Mouse (Mus musculus) midbrain, postnatal 0 days (tissue): ENCODE measurements around the gene Snai1. TPM values are rescaled to one million over a fixed set of nuclear protein-coding genes. Genes with fewer than 3 reads are reported as not detected.
A peak's percentile ranks its signal among the peaks of the same experiment; 100 is the strongest.

Source experiments
- ATAC-seq: fragments of 200-750 bp; cut with Nextera tagmentation; 2 replicates; pipeline ENCODE4 v1.8.0; 2017; ENCODE audit warnings: moderate number of reproducible peaks, mild to moderate bottlenecking, moderate TSS enrichment, moderate library complexity; ENCODE audit not compliant: low FRiP score
- DNase-seq: peaks from one replicate; pipeline ENCODE4 v3.0.0-alpha.2; 2015; ENCODE audit warnings: low spot score
- H3K27ac ChIP-seq: fragments of 300-500 bp; sonication (generic); 2 replicates; pipeline ENCODE4 v1.5.1; 2014; ENCODE audit warnings: low read depth, mild to moderate bottlenecking, low read length, mixed read lengths
- H3K27me3 ChIP-seq: fragments of 300-500 bp; sonication (generic); 2 replicates; pipeline ENCODE4 v1.6.1; 2014; ENCODE audit warnings: low read length, control low read depth, mixed read lengths; ENCODE audit not compliant: insufficient read depth
- H3K36me3 ChIP-seq: fragments of 300-500 bp; sonication (generic); 2 replicates; pipeline ENCODE4 v1.6.1; 2014; ENCODE audit warnings: low read length, control low read depth, mixed read lengths; ENCODE audit not compliant: insufficient read depth
- H3K4me1 ChIP-seq: fragments of 300-500 bp; sonication (generic); 2 replicates; pipeline ENCODE4 v1.6.1; 2014; ENCODE audit warnings: mild to moderate bottlenecking, control low read depth, antibody characterized with exemption, low read length, mixed read lengths; ENCODE audit not compliant: insufficient read depth
- H3K4me2 ChIP-seq: fragments of 300-500 bp; sonication (generic); 2 replicates; pipeline ENCODE4 v1.6.1; 2014; ENCODE audit warnings: low read depth, mild to moderate bottlenecking, low read length, mixed read lengths; ENCODE audit not compliant: poor library complexity, severe bottlenecking
- H3K4me3 ChIP-seq: fragments of 300-500 bp; sonication (generic); 2 replicates; pipeline ENCODE4 v1.5.1; 2014; ENCODE audit warnings: low read depth, mild to moderate bottlenecking, low read length, moderate library complexity
- H3K9ac ChIP-seq: fragments of 300-500 bp; sonication (generic); replicated peaks from 2 replicates; pipeline ENCODE4 v1.6.1; 2014; ENCODE audit warnings: mild to moderate bottlenecking, low read length, moderate library complexity, mixed read lengths; ENCODE audit not compliant: poor library complexity, severe bottlenecking
- H3K9me3 ChIP-seq: fragments of 300-500 bp; sonication (generic); 2 replicates; pipeline ENCODE4 v1.6.1; 2016; ENCODE audit warnings: low read length, control low read depth
- CTCF ChIP-seq: IDR thresholded peaks from 2 replicates; pipeline ENCODE4 v1.5.1; 2016; ENCODE audit warnings: antibody characterized with exemption, mild to moderate bottlenecking
- WGBS: fragments of 180-500 bp; shearing (Covaris S2); extraction: QIAGEN DNeasy Blood & Tissue Kit; methylation state at CpG from one replicate; pipeline ENCODE4 v1.1.7; 2014; 5-methylcytosine and 5-hydroxymethylcytosine counted together
- polyA plus RNA-seq: library from polyadenylated mRNA; unstranded; fragments of >200 nt; fragmentation: Nextera tagmentation; extraction: Ambion mirVana; gene quantifications from 2 replicates; pipeline ENCODE4 v1.2.1, GENCODE M21; 2015
- total RNA-seq: library from RNA; depleted of rRNA; stranded (reverse); fragments of >200 nt; gene quantifications from 2 replicates; pipeline ENCODE4 v1.2.3, GENCODE M21; 2014; rRNA removed

Snai1 gene
- total RNA-seq (0.28 and 0.71 TPM in 2 replicates), polyA plus RNA-seq (3.8 and 5.1 TPM in 2 replicates)

DNA sequence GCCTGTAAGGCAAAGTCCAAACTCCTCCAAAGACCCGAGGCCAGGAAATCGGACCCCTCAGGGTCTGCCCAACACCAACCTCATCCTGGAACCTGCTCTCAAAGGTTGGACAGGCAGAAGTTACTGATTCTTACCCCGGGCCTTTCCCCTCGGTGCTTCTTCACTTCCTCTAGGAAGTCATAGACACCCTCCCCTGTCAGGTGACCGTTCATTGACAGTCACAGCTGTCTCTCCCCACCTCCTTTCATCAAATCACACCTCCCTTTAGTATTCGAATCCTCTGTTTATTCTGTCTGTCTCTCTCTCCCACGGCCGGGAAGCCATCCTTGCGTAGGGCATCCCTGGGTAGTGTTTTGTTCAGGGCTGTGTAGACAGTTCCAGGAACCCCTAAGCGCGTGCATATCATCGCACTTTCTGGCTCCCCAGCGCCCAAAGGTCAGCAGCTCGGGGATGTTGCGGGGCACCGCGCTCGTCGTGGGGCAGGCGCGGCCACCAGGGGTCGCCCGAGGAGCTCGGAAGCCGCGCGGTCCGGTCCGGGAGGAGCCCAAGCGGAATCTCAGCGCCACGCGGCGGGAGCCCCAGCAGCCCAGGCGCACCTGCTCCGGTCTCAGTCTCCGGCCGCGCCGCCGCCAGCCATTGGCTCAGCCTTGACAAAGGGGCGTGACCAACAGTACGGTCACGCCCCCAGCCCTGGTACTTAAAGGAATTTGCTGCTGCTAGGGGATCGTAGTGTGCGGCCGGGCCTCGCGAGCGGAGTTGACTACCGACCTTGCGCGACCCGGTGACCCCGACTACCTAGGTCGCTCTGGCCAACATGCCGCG is at the start of gene Snai1:
Gene Snai1, plus strand, starts transcription at position 720 of the 822 bp plus-strand sequence.
- Histone ChIP-seq H3K4me3 (peak within 1 kb of the TSS; percentile 49), H3K9me3 (no peaks in the 10 kb centered on the region), H3K4me1 (peaks cover 7% of the 10 kb centered on the region), H3K9ac (peak within 1 kb of the TSS; percentile 36; the same call in 1 of the 2 replicates), H3K27me3 (peaks cover 36% of the 10 kb centered on the region), H3K27ac (no peak within 1 kb of the TSS), H3K36me3 (no peaks in the 10 kb centered on the region), H3K4me2 (peak within 1 kb of the TSS; percentile 93)
- DNase-seq: peak; percentile 92
- peak; percentile 90 for ATAC-seq
- WGBS: 2% methylated on average over 56 of the region's 58 CpGs
- TF ChIP-seq CTCF: peak; percentile 87

DNA sequence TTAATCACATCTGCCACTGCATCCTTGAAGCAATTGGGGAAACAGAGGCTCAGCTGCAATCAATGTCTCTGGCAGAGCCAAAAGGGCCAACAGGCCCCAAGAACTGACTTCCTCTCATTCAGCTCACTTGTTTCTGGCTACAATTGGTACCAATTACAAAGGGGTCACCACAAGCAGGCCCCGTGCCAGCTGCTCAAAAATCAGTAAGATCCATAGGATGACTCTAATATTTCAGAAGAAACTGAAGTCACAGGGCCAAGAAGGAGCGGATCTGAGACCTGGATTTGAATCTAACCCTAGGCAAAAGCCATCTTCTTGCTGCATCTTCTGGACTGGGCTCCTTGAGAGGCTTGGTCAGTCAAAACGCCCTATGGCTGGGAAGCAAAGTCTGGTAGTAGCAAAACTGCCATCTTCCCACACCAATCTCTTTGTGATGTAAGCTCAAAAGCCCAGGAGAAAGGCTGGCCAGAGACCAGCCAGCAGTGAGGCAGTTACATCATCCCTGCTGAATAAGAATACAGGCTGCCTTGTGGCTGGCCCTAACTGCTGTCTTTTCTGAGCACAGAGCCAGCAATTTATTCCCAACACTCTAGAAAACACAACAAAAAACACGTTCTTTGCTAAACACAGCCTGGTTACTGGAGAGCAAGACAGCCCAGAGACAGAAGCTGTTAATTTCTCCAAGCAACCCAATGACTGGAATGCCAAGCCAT is 47.0 kb upstream of the Snai1 start:
- peak overlapping the region; percentile 69 for H3K4me2 ChIP-seq
- WGBS: 80% methylated on average over 4 of the region's 4 CpGs
- no peaks in the 10 kb centered on the region for H3K27me3 ChIP-seq
- H3K9me3 ChIP-seq: no peaks in the 10 kb centered on the region
- peak overlapping the region; percentile 98; the same call in 1 of the 2 replicates for H3K27ac ChIP-seq
- peaks cover 4% of the 10 kb centered on the region; the same call in 1 of the 2 replicates for H3K36me3 ChIP-seq
- TF ChIP-seq CTCF: no peak
- DNase-seq: peak; percentile 78
- peak overlapping the region; percentile 99; the same call in 1 of the 2 replicates for H3K9ac ChIP-seq
- peak; percentile 20; the same call in 1 of the 2 replicates for ATAC-seq
- H3K4me1 ChIP-seq: peaks cover 6% of the 10 kb centered on the region; the same call in 1 of the 2 replicates
- peak overlapping the region; percentile 100; the same call in 1 of the 2 replicates for H3K4me3 ChIP-seq

DNA sequence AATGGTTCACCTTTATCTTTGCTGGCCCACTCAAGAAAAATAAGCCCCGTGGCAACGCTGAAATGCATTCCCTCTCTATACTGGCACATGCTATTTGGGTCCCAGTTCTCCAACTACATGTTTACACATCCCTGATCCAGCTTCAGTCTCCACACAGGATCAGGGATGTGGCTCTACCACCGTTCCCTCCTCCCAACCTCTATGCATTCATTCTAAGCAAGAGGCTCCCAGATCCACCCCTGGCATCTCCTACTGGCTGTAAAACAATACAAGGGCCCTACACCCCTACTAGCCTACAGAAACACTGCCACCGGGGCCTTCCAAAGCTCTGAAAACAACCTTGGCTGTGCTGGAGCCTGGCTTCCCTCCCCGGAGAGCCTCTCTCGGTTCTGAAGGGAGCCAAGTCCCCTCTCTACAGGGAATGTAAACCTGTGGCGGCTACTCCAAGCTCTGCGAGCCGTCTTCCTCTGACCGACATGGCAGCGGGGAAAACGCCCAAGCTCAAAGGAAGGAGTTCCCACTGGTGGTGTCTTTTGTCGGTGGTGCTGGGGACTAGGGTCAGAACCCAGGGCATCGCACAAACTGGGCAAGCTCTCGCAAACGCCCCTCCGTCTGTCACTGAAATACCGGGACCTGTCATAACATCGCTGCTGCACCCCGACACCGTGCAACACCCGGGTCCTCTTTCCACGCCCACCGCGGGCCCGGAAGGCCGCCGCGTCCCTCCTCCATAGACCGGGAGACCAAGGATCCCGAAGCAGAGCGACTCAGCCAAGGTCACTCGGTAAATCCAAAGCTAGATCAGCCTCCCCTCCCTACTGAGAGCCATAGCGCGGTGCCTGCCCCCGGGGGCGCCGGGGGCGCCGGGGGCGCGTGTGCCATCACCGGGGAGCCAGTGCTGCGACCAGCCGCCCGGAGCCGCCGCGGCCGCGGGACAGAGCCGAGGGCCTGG is 46.0 kb upstream of the Snai1 start, which contains the start of gene Rnf114:
Gene Rnf114, plus strand, starts transcription at position 889 of the 952 bp plus-strand sequence.
- Histone ChIP-seq H3K9ac (peak within 1 kb of the TSS; percentile 99), H3K36me3 (peaks cover 4% of the 10 kb centered on the region; the same call in 1 of the 2 replicates), H3K4me2 (peak within 1 kb of the TSS; percentile 69), H3K9me3 (no peaks in the 10 kb centered on the region), H3K4me3 (peak within 1 kb of the TSS; percentile 100), H3K27me3 (no peaks in the 10 kb centered on the region), H3K27ac (peak within 1 kb of the TSS; percentile 98), H3K4me1 (peaks cover 6% of the 10 kb centered on the region; the same call in 1 of the 2 replicates)
- TF ChIP-seq CTCF: no peak
- DNase-seq: peak; percentile 15
- 5% methylated on average over 33 of the region's 52 CpGs for WGBS
- peak; percentile 50; the same call in 1 of the 2 replicates for ATAC-seq

DNA sequence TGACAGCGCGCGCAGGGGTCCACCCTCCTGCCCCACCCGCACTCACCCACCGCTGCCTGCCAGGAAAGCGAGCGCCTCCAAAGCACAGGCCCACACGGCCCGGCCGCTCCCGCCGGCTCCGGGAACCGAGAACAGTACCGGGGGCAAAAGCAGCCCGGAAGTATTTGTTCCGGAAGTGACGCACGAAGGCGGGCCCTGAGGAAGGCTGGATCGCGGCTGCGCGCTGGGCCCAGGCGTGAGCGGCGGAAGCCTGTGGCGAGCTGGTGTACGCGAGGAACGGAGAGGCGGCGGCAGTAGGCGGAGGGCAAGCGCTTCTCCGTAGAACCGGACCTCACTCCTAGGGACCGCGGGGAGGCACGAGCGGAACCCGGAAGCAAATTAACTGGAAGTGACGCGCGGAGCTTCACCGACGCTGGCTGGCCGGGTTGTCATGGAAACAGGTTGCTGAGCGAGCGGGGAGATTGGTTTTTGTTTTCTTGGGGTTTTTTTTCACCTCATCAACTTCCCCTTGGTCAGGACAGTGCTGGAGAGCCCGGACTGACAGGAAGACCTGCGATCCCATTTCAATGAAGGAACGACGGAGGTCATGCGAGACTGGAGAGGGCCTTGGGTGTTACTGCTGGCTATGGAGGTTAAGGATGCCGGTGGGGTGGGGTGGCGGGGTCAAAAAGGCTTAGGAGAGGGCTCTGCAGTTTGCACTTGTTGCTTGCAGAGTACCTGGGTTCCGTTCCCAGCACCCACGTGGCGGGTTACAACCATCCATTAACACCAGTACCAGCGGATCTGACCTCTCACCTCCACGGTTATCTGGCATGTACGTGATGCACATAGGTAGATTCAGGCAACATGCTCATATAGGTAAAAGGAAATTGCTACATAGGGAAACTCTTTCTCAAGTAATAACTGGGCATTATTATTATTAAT is 45.0 kb upstream of the Snai1 start, which contains the start of gene Spata2:
Gene Spata2, minus strand, starts transcription at position 175 of the 924 bp plus-strand sequence.
- 2% methylated on average over 59 of the region's 63 CpGs for WGBS
- TF ChIP-seq CTCF: no peak
- H3K4me3 ChIP-seq: peak within 1 kb of the TSS; percentile 100
- H3K4me1 ChIP-seq: peaks cover 6% of the 10 kb centered on the region; the same call in 1 of the 2 replicates
- peak within 1 kb of the TSS; percentile 98 for H3K27ac ChIP-seq
- ATAC-seq: peak; percentile 81
- no peaks in the 10 kb centered on the region for H3K9me3 ChIP-seq
- H3K36me3 ChIP-seq: no peaks in the 10 kb centered on the region
- peak within 1 kb of the TSS; percentile 99 for H3K9ac ChIP-seq
- H3K27me3 ChIP-seq: no peaks in the 10 kb centered on the region
- DNase-seq: peak; percentile 95
- peak within 1 kb of the TSS; percentile 69 for H3K4me2 ChIP-seq
